Mouse (Mus musculus) embryonic facial prominence, embryonic 11.5 days (tissue): ENCODE data around the gene Mvd. TPM values are rescaled to one million over a fixed set of nuclear protein-coding genes. Genes with fewer than 3 reads are reported as not detected.

ENCODE experiments used
- ATAC-seq: fragments of 200-750 bp; cut with Nextera tagmentation; replicated peaks from 2 replicates; pipeline ENCODE4 v1.8.0; 2017; ENCODE audit warnings: low read depth; ENCODE audit not compliant: insufficient number of reproducible peaks, low FRiP score, low TSS enrichment
- DNase-seq: peaks from one replicate; pipeline ENCODE4 v3.0.0-alpha.2; 2015; ENCODE audit warnings: low spot score
- H3K27ac ChIP-seq: fragments of 300-500 bp; sonication (generic); replicated peaks from 2 replicates; pipeline ENCODE4 v1.5.1; 2014; ENCODE audit warnings: mild to moderate bottlenecking, low read depth, low read length, control low read depth
- H3K27me3 ChIP-seq: fragments of 300-500 bp; sonication (generic); 2 replicates; pipeline ENCODE4 v1.6.1; 2014; ENCODE audit warnings: mild to moderate bottlenecking, low read length, moderate library complexity, mixed read lengths; ENCODE audit not compliant: control insufficient read depth, insufficient read depth
- H3K36me3 ChIP-seq: fragments of 300-500 bp; sonication (generic); replicated peaks from 2 replicates; pipeline ENCODE4 v1.6.1; 2014; ENCODE audit warnings: low read depth, mild to moderate bottlenecking, low read length, moderate library complexity, mixed read lengths; ENCODE audit not compliant: control insufficient read depth, insufficient read depth
- H3K4me1 ChIP-seq: fragments of 300-500 bp; sonication (generic); 2 replicates; pipeline ENCODE4 v1.6.1; 2014; ENCODE audit warnings: low read length, mixed read lengths; ENCODE audit not compliant: control insufficient read depth, insufficient read depth
- H3K4me2 ChIP-seq: fragments of 300-500 bp; sonication (generic); 2 replicates; pipeline ENCODE4 v1.6.1; 2014; ENCODE audit warnings: low read depth, mild to moderate bottlenecking, control low read depth, low read length, moderate library complexity
- H3K4me3 ChIP-seq: fragments of 300-500 bp; sonication (generic); 2 replicates; pipeline ENCODE4 v1.5.1; 2014; ENCODE audit warnings: low read depth, low read length, control low read depth
- H3K9ac ChIP-seq: fragments of 300-500 bp; sonication (generic); replicated peaks from 2 replicates; pipeline ENCODE4 v1.6.1; 2014; ENCODE audit warnings: mild to moderate bottlenecking, control low read depth, low read length
- H3K9me3 ChIP-seq: fragments of 300-500 bp; sonication (generic); replicated peaks from 2 replicates; pipeline ENCODE4 v1.6.1; 2016; ENCODE audit warnings: mild to moderate bottlenecking, low read length, inconsistent platforms, mixed read lengths; ENCODE audit not compliant: control insufficient read depth
- WGBS: fragments of 180-500 bp; shearing (Covaris S2); extraction: QIAGEN DNeasy Blood & Tissue Kit; methylation state at CpG from one replicate; pipeline ENCODE4 v1.1.7; 2014; 5-methylcytosine and 5-hydroxymethylcytosine counted together
- polyA plus RNA-seq: library from polyadenylated mRNA; unstranded; fragments of >200 nt; fragmentation: Nextera tagmentation; extraction: Ambion mirVana; gene quantifications from 2 replicates; pipeline ENCODE4 v1.2.1, GENCODE M21; 2014

Gene Mvd
- polyA plus RNA-seq, 1 experiment from 2014 or later, result 41.0 TPM

DNA sequence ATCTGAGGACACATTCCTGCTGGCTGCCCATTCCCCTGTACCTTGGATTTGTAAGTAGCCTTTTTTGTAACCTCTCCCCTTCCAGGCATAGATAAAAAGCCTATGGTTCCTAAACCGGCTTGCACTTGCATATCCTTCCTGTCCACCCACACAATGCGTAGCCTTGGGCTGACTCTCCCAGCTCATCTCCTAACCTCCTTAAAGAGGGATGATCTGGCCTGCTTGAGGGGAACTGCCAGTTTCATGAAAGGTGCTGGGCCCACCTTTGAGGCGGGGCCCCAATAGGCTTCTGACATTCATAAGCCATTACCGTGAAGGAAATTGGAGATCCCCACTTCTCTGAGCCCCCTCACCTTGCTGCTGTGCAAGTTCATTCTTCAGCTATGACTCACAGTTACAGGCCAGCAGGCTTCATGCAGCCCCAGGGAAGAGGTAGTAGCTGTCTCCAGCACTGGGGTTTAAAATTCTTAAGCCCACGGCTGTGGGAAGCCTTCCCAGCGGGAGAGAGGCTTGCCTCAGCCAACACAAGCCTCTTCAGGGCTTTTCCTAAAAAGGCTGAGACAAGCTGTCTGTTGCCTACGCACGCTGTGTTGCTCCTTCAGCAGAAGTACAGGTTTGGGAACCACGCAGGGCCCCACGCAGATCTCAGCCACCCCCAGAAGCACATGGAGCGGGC is 18.4 kb upstream of the Mvd start:
- Histone ChIP-seq H3K4me2 (no peak overlapping the region), H3K9ac (no peak overlapping the region), H3K9me3 (no peaks in the 10 kb centered on the region), H3K27ac (no peak overlapping the region), H3K27me3 (peaks cover 19% of the 10 kb centered on the region), H3K4me3 (no peak overlapping the region), H3K36me3 (no peaks in the 10 kb centered on the region), H3K4me1 (peaks cover 8% of the 10 kb centered on the region)
- ATAC-seq (no peak), DNase-seq (no peak)
- WGBS, result 59% methylated on average over 11 of the region's 11 CpGs

DNA sequence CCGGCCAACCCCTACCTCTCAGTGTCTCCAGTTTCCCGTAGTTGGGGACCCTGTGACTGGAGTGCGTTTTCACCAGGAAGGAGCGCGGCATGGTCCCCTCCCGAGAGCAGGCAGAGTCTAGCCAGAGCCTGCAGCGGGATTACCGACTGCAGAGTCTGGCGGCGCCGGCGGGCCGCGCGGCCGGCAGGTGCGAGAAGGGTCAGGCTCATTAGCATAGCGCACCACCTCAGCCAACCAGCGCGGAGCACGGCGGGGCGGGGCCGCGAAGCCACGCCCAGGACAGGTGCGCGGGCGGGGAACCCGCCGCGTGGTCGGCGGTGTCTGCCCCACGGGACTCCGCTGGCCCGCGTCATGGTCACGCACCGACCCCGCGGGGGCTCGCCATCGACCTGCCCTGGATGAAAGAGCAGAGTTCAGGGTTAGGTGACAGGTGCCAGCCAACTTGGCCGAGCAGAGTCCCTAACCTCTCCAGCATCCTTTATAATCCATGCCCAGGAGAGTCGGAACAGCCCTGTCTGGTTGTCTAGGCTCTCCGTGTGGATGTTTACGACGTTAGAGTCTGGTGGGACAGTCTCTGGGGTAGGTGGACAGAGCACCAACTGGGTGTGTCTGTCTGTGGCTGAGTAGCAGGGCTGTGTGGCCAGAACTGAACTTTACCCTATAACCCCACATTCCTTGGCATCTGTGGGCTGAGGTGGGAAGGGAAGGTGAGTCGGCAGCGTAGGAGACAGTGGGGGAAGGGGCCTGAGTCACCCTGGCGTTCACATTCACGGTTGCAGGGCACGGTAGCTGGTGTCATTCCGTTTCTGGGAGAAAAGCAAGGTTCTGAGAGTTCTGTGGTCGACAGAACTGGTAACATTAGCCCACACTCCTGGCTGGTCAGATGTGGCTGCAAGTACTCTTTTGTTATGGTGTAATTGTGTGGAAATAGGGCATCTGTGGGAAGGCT is 17.6 kb upstream of the Mvd start, which contains the start of gene Snai3:
Gene Snai3 (minus strand): TSS at position 210 of the 949 bp plus-strand sequence.
- Histone ChIP-seq H3K4me2 (peak within 1 kb of the TSS; percentile 45), H3K27me3 (peaks cover 19% of the 10 kb centered on the region), H3K4me3 (peak within 1 kb of the TSS; percentile 26), H3K27ac (no peak within 1 kb of the TSS), H3K9ac (no peak within 1 kb of the TSS), H3K4me1 (peaks cover 8% of the 10 kb centered on the region), H3K36me3 (no peaks in the 10 kb centered on the region), H3K9me3 (no peaks in the 10 kb centered on the region)
- WGBS, result 3% methylated on average over 50 of the region's 56 CpGs
- DNase-seq (peak; percentile 65), ATAC-seq (peak; percentile 77)

DNA sequence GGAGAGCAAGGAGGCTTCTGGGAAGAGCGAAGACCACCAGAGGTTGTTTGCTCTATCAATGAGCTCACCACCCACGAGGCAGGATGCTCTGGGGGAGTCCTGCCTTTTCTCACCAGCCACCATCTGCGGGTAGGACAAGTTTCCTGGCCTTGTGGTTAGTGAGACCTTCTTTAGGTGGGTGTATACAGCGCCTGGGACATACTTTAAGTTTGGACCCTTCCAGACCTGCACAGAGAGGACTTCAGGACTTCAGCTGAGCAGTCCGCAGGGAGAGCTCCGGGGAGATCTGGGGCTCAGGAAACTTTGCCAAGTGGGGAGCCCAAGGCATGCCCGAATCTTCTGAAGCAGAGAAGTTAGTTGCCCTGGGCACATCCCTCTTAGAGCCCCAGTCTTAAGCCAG is 16.8 kb upstream of the Mvd start:
- Histone ChIP-seq H3K36me3 (no peaks in the 10 kb centered on the region), H3K9me3 (no peaks in the 10 kb centered on the region), H3K4me2 (no peak overlapping the region; the same call in 1 of the 2 replicates), H3K27ac (no peak overlapping the region), H3K4me3 (peak overlapping the region; percentile 26), H3K9ac (no peak overlapping the region), H3K27me3 (peaks cover 19% of the 10 kb centered on the region), H3K4me1 (peaks cover 8% of the 10 kb centered on the region)
- ATAC-seq, result no peak
- no peak for DNase-seq
- WGBS, result 21% methylated on average over 7 of the region's 7 CpGs

DNA sequence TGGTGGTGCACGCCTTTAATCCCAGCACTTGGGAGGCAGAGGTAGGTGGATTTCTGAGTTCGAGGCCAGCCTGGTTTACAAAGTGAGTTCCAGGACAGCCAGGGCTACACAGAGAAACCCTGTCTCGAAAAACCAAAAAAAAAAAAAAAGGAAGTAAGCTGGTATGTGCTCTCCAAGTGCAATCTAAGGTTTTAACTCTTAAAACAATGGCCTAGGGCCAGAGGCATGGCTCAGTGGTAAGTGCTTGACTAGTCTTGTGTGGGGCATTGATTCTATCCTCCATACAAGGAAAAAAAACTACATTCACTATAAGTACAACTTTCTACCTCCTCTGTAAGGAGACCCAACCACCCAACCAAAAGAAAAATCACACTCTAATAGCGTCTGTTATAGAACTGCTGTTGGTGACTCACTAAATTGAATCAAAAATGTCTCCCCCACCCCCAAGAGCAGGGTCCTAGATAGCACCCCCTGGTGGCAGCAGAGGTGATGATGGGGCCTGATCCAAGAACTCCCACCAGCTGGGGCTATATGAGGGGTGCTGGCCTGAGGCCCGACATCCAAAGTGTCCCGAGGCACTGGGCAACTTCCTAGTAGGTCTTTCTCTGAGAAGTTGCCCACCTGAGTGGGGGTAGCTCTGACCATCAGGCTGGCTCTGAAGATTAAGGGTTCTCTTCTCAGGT is 16.1 kb upstream of the Mvd start:
- Histone ChIP-seq H3K36me3 (no peaks in the 10 kb centered on the region), H3K4me2 (no peak overlapping the region), H3K4me1 (peaks cover 8% of the 10 kb centered on the region), H3K27me3 (peaks cover 19% of the 10 kb centered on the region), H3K27ac (no peak overlapping the region), H3K9ac (no peak overlapping the region), H3K4me3 (no peak overlapping the region), H3K9me3 (no peaks in the 10 kb centered on the region)
- peak; percentile 27 for DNase-seq
- no peak for ATAC-seq
- WGBS, result 56% methylated on average over 6 of the region's 6 CpGs

DNA sequence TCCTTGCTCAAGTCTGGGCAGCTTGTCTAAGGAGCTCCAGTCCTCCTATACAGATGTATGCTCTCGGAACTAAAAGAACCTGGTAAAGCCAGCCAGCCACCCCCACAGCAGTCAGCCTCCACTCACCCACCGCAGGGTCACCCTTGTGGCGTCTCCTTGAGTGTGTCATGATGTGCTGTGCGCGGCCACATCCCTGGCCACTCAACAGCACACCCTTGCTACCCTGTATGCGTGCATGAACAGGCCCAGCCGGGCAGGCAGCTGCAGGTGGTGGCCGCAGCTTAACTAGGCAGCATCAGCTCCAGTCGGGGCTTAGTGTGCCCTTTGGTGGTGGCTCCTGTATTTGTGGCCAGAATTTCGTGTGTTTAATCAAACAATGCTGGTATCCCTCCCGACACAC is 13.9 kb upstream of the Mvd start:
- Histone ChIP-seq H3K9me3 (no peaks in the 10 kb centered on the region), H3K4me3 (no peak overlapping the region), H3K9ac (no peak overlapping the region), H3K4me1 (peaks cover 8% of the 10 kb centered on the region), H3K27ac (no peak overlapping the region), H3K27me3 (peaks cover 19% of the 10 kb centered on the region), H3K36me3 (no peaks in the 10 kb centered on the region), H3K4me2 (no peak overlapping the region)
- ATAC-seq (no peak), DNase-seq (no peak)
- 75% methylated on average over 11 of the region's 11 CpGs for WGBS

DNA sequence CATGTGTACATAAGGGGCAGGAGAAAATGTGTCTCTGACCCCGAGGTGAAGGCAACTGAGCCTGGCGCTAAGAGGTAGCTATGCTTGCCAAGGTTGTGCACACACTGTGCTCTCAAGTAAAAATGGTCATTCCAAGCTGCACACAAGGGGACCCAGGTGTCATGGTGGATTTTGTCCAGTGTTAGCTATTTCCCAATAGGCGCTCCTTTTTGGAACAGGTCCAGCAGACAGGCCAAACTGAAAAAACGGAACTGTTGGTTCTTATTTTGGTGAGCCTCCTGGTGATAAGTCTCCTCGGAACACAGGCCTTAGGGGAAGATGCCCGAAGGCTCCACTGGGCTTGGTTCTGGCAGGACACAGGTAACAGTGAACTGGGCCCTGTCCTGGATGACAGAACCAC is 11.2 kb upstream of the Mvd start:
- 87% methylated on average over 6 of the region's 6 CpGs for WGBS
- no peaks in the 10 kb centered on the region for H3K36me3 ChIP-seq
- no peaks in the 10 kb centered on the region for H3K9me3 ChIP-seq
- no peaks in the 10 kb centered on the region for H3K4me1 ChIP-seq
- no peak overlapping the region for H3K4me3 ChIP-seq
- H3K27ac ChIP-seq, result no peak overlapping the region
- DNase-seq (no peak), ATAC-seq (no peak)
- H3K9ac ChIP-seq, result no peak overlapping the region
- H3K27me3 ChIP-seq, result peaks cover under 1% of the 10 kb centered on the region
- no peak overlapping the region for H3K4me2 ChIP-seq

DNA sequence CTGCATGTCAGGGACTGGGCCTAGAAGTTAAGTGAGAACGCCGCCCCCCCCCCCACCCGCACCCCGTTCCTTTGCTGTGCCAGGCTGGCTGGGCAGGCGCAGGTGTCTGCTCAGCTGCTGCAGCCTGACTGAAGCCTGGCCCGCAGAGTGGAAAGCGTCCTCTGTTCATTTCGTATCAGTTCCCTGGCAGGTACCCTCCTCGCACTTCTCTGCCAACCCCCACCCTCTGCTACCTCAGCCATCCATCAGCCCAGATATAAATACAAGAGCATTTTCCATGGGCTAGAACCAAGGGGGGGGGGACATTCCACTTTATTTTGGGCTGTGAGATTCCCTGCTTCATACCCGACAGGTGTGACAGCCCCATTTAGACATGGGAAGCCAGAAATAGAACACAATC is 8.9 kb upstream of the Mvd start:
- Histone ChIP-seq H3K4me1 (no peaks in the 10 kb centered on the region), H3K27ac (no peak overlapping the region), H3K9ac (no peak overlapping the region), H3K4me2 (no peak overlapping the region), H3K9me3 (no peaks in the 10 kb centered on the region), H3K36me3 (no peaks in the 10 kb centered on the region), H3K4me3 (no peak overlapping the region), H3K27me3 (no peaks in the 10 kb centered on the region)
- DNase-seq, result no peak
- 82% methylated on average over 10 of the region's 10 CpGs for WGBS
- no peak for ATAC-seq
